Mouse (Mus musculus) forebrain, embryonic 11.5 days (tissue): Measurements from ENCODE around the gene Srgap3. TPM values are rescaled to one million over a fixed set of nuclear protein-coding genes. Genes with fewer than 3 reads are reported as not detected.
A peak's percentile ranks its signal among the peaks of the same experiment; 100 is the strongest.

Source experiments
- ATAC-seq: fragments of 200-750 bp; cut with Nextera tagmentation; replicated peaks from 2 replicates; pipeline ENCODE4 v1.8.0; 2017; ENCODE audit warnings: moderate TSS enrichment; ENCODE audit not compliant: low FRiP score
- DNase-seq: peaks from one replicate; pipeline ENCODE4 v3.0.0-alpha.2; 2017; ENCODE audit warnings: low spot score
- H3K27ac ChIP-seq: fragments of 300-500 bp; sonication (generic); 2 replicates; pipeline ENCODE4 v1.5.1; 2014; ENCODE audit warnings: low read depth, low read length
- H3K27me3 ChIP-seq: fragments of 300-500 bp; sonication (generic); 2 replicates; pipeline ENCODE4 v1.6.1; 2014; ENCODE audit warnings: mild to moderate bottlenecking, low read length, mixed read lengths; ENCODE audit not compliant: control insufficient read depth, insufficient read depth
- H3K36me3 ChIP-seq: fragments of 300-500 bp; sonication (generic); 2 replicates; pipeline ENCODE4 v1.6.1; 2014; ENCODE audit warnings: mild to moderate bottlenecking, low read length, moderate library complexity, mixed read lengths; ENCODE audit not compliant: control insufficient read depth, insufficient read depth
- H3K4me1 ChIP-seq: fragments of 300-500 bp; sonication (generic); replicated peaks from 2 replicates; pipeline ENCODE4 v1.6.1; 2014; ENCODE audit warnings: low read length, mixed read lengths; ENCODE audit not compliant: control insufficient read depth, insufficient read depth
- H3K4me2 ChIP-seq: fragments of 300-500 bp; sonication (generic); 2 replicates; pipeline ENCODE4 v1.6.1; 2014; ENCODE audit warnings: low read depth, mild to moderate bottlenecking, low read length, moderate library complexity, mixed read lengths; ENCODE audit not compliant: severe bottlenecking
- H3K4me3 ChIP-seq: fragments of 300-500 bp; sonication (generic); 2 replicates; pipeline ENCODE4 v1.5.1; 2014; ENCODE audit warnings: low read depth, low read length
- H3K9ac ChIP-seq: fragments of 300-500 bp; sonication (generic); 2 replicates; pipeline ENCODE4 v1.6.1; 2014; ENCODE audit warnings: low read length
- H3K9me3 ChIP-seq: fragments of 300-500 bp; sonication (generic); 2 replicates; pipeline ENCODE4 v1.6.1; 2016; ENCODE audit warnings: low read length, mixed read lengths; ENCODE audit not compliant: control insufficient read depth
- WGBS: fragments of 180-500 bp; shearing (Covaris S2); extraction: QIAGEN DNeasy Blood & Tissue Kit; methylation state at CpG from one replicate; pipeline ENCODE4 v1.1.7; 2014; 5-methylcytosine and 5-hydroxymethylcytosine counted together
- polyA plus RNA-seq: library from polyadenylated mRNA; unstranded; fragments of >200 nt; fragmentation: Nextera tagmentation; extraction: Ambion mirVana; gene quantifications from 2 replicates; pipeline ENCODE4 v1.2.1, GENCODE M21; 2014

Srgap3 gene
- polyA plus RNA-seq, 1 experiment from 2014 or later = 37.8 TPM

GRCm38 (mm10) chr6:112976136-112976535 lies 29.1 kb upstream of the Srgap3 start:
- ATAC-seq (no peak), DNase-seq (no peak)
- H3K36me3 ChIP-seq = no peaks in the 10 kb centered on the region
- H3K4me3 ChIP-seq = no peak overlapping the region
- H3K4me2 ChIP-seq = no peak overlapping the region
- H3K27ac ChIP-seq = no peak overlapping the region
- no peak overlapping the region for H3K9ac ChIP-seq
- peaks cover 33% of the 10 kb centered on the region for H3K4me1 ChIP-seq
- 93% methylated on average over 16 of the region's 16 CpGs for WGBS
- no peaks in the 10 kb centered on the region for H3K27me3 ChIP-seq
- no peaks in the 10 kb centered on the region for H3K9me3 ChIP-seq

GRCm38 (mm10) chr6:112973786-112974720 lies 27.0 kb upstream of the Srgap3 start:
- DNase-seq (no peak), ATAC-seq (0 out of 2 replicates have a peak, but pooled peaks have one; percentile 1)
- H3K9me3 ChIP-seq = no peaks in the 10 kb centered on the region
- peak overlapping the region; percentile 31; the same call in 1 of the 2 replicates for H3K9ac ChIP-seq
- no peaks in the 10 kb centered on the region for H3K36me3 ChIP-seq
- no peak overlapping the region for H3K4me3 ChIP-seq
- peaks cover 41% of the 10 kb centered on the region for H3K4me1 ChIP-seq
- peak overlapping the region; percentile 96 for H3K27ac ChIP-seq
- no peaks in the 10 kb centered on the region for H3K27me3 ChIP-seq
- H3K4me2 ChIP-seq = 0 out of 2 replicates have a peak overlapping the region, but pooled peaks have one; percentile 3
- 45% methylated on average over 19 of the region's 19 CpGs for WGBS

GRCm38 (mm10) chr6:112972858-112973631 lies 26.0 kb upstream of the Srgap3 start:
- Histone ChIP-seq H3K4me1 (peaks cover 41% of the 10 kb centered on the region), H3K9me3 (no peaks in the 10 kb centered on the region), H3K27me3 (no peaks in the 10 kb centered on the region), H3K4me2 (peak overlapping the region; percentile 36), H3K27ac (peak overlapping the region; percentile 96), H3K9ac (peak overlapping the region; percentile 23; the same call in 1 of the 2 replicates), H3K4me3 (no peak overlapping the region), H3K36me3 (no peaks in the 10 kb centered on the region)
- WGBS = 22% methylated on average over 18 of the region's 18 CpGs
- DNase-seq (peak; percentile 79), ATAC-seq (peak; percentile 86)

GRCm38 (mm10) chr6:112972127-112972526 lies 25.1 kb upstream of the Srgap3 start:
- peak overlapping the region; percentile 23 for H3K9ac ChIP-seq
- ATAC-seq (peak; percentile 11), DNase-seq (peak; percentile 61)
- H3K4me2 ChIP-seq = peak overlapping the region; percentile 36
- H3K36me3 ChIP-seq = no peaks in the 10 kb centered on the region
- no peak overlapping the region for H3K4me3 ChIP-seq
- H3K9me3 ChIP-seq = no peaks in the 10 kb centered on the region
- peak overlapping the region; percentile 96 for H3K27ac ChIP-seq
- WGBS = 39% methylated on average over 10 of the region's 10 CpGs
- H3K27me3 ChIP-seq = no peaks in the 10 kb centered on the region
- peaks cover 41% of the 10 kb centered on the region for H3K4me1 ChIP-seq

- WGBS = 25% methylated on average over 6 of the region's 6 CpGs
- H3K36me3 ChIP-seq = no peaks in the 10 kb centered on the region
- no peak overlapping the region for H3K4me3 ChIP-seq
- peaks cover 39% of the 10 kb centered on the region for H3K4me1 ChIP-seq
- no peaks in the 10 kb centered on the region for H3K9me3 ChIP-seq
- peak overlapping the region; percentile 36; the same call in 1 of the 2 replicates for H3K4me2 ChIP-seq
- H3K9ac ChIP-seq = peak overlapping the region; percentile 35
- ATAC-seq (no peak), DNase-seq (no peak)
- peak overlapping the region; percentile 96 for H3K27ac ChIP-seq
- H3K27me3 ChIP-seq = no peaks in the 10 kb centered on the region
Observed at GRCm38 (mm10) chr6:112971116-112971768, 24.2 kb upstream of the Srgap3 start.

- Histone ChIP-seq H3K4me3 (no peak overlapping the region), H3K4me1 (peaks cover 19% of the 10 kb centered on the region), H3K27ac (no peak overlapping the region), H3K9ac (no peak overlapping the region), H3K27me3 (no peaks in the 10 kb centered on the region), H3K9me3 (no peaks in the 10 kb centered on the region), H3K36me3 (no peaks in the 10 kb centered on the region), H3K4me2 (no peak overlapping the region)
- ATAC-seq = no peak
- 93% methylated on average over 6 of the region's 6 CpGs for WGBS
- no peak for DNase-seq
Observed at GRCm38 (mm10) chr6:112967359-112967758, 20.3 kb upstream of the Srgap3 start.

- Histone ChIP-seq H3K27ac (no peak overlapping the region), H3K4me3 (no peak overlapping the region), H3K9me3 (peaks cover 3% of the 10 kb centered on the region; the same call in 1 of the 2 replicates), H3K4me2 (no peak overlapping the region), H3K27me3 (no peaks in the 10 kb centered on the region), H3K36me3 (no peaks in the 10 kb centered on the region), H3K4me1 (0 out of 2 replicates have a peak, but pooled peaks cover 2% of the 10 kb centered on the region), H3K9ac (no peak overlapping the region)
- DNase-seq (no peak), ATAC-seq (no peak)
- 67% methylated on average over 6 of the region's 6 CpGs for WGBS
Observed at GRCm38 (mm10) chr6:112958360-112958759, 11.3 kb upstream of the Srgap3 start.
